Mouse (Mus musculus) activated CD4-positive, CD25-positive, alpha-beta regulatory T cell, adult 9 weeks (primary cell): ENCODE data around the gene A730061H03Rik. TPM values are rescaled to one million over a fixed set of nuclear protein-coding genes. Genes with fewer than 3 reads are reported as not detected.

Experiments used
- polyA plus RNA-seq: library from polyadenylated mRNA; unstranded; fragments of 100-300 nt; shearing (Covaris generic); gene quantifications from one replicate; pipeline ENCODE4 v1.2.1, GENCODE M21; 2017

A730061H03Rik gene
- polyA plus RNA-seq, result 4.7 TPM

DNA sequence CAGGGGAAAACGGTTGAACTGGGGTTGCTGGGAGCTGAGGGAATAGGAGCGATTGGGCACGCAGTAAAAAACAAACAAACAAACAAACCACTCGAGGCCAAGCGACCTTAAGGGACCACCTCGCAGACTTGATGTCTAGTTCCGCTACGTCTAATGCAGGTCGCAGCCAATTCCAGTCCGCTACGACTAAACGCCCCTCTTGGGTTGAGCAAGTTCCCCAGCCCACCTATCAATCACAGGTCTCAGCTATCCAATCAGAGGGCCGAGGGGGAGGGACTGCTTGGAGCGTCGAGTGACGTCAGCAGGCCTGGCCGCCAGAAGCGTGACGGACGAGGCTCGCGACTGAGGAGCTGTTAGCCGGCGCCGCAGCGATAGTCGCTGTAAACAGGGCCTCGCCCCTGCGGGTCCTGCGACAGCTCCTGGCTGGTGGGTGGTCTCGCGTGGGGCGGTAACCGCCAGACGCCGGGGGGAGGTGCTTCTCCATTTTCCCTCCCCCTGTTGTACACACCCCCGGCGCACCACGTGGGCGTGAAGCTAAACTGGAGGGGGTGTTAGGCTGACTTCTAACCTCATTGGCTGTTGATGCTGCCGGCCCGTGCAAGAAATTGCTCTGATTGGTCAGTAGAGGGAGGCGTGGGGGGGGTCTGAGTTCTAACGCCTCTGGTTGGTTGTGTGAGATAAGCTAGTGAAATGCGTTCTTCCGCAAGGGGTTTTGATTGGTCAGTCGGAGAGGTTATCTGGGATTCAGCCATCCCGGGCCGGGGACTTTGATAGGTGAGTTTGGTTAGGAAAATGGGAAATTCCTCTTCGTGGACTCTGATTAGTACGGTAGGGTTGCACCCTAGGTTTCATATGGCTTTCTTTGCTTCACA lies at the start of gene A730061H03Rik:
A730061H03Rik (minus strand) TSS at position 205 of the 872 bp plus-strand sequence.

DNA sequence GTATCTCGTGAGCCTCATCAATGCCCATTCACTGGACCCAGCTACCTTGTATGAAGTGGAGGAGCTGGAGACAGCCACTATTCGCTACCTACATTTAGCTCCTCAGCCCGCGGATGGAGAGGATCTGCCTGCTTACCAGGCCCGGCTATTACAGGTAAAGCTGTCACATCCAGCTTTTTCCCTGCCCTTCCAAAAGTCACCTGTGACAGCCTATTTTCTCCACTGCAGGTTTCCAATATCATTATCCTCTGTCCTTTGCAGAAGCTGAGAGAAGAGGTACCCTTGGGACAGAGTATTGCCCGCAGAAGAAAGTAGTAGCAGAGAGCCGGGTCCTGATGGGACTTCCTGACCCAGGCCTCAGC lies 43.0 kb upstream of the A730061H03Rik start, which contains the start of gene Irf9:
Irf9 (plus strand) TSS at position 301 of the 362 bp plus-strand sequence.

DNA sequence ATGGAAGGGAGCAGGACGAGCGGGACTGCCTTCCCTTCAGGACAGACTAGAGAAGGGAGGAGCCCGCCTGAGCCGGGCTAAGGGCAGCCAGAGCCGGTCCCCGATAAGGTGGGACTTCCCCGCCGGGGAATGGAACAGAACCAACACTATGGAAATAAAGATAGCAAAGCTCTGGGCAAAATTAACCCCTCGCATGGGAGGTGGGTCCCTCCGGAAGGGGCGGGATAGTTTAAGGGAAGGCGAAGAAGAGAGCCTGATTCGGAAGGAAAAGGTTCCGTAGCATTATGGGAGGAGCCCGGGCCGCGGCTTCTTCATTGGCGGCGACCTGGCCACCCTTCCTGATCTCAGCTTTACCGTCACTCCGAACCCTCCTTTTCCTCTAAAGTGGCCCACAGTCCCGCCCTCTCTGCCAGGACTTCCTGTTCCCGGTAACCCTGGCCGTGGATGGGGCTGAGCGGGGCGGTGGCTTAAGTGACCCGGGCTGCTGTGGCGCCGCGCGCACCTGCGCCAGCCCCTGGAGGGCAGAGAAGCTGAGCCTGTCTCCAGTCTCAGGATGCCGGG lies 31.2 kb upstream of the A730061H03Rik start, which contains the start of gene Rnf31:
Rnf31 (plus strand) TSS at position 378 of the 561 bp plus-strand sequence.

DNA sequence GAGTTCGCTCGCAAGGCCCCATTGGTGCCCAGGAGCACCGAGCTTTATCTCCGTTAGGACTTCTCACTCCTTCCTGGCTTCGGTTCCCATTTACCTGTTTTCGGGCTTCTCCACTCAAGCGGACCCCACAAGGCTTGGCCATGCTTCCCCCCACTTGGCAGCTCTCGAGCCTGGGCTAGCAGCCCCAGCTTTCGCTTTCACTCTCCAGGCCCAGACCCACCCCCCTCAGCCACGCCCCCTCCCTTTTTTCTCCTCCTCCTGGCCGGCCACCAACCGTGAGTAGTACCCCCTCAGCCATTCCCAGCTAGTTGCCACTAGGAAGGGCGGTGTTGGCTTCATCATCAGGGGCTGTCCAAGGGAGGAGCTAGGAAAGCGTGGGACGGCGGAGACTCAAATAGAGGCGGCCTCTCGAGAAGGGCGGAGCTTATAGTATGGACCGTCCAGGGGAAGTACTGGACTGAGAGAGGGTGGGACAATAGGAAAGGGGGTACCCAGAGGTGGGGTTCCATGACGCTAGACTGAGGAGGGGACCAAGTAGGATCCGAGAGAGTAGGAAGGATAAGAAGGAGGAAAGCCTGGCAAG lies 30.6 kb upstream of the A730061H03Rik start, which contains the start of gene Psme2:
Psme2 (minus strand) TSS at position 366 of the 583 bp plus-strand sequence.

DNA sequence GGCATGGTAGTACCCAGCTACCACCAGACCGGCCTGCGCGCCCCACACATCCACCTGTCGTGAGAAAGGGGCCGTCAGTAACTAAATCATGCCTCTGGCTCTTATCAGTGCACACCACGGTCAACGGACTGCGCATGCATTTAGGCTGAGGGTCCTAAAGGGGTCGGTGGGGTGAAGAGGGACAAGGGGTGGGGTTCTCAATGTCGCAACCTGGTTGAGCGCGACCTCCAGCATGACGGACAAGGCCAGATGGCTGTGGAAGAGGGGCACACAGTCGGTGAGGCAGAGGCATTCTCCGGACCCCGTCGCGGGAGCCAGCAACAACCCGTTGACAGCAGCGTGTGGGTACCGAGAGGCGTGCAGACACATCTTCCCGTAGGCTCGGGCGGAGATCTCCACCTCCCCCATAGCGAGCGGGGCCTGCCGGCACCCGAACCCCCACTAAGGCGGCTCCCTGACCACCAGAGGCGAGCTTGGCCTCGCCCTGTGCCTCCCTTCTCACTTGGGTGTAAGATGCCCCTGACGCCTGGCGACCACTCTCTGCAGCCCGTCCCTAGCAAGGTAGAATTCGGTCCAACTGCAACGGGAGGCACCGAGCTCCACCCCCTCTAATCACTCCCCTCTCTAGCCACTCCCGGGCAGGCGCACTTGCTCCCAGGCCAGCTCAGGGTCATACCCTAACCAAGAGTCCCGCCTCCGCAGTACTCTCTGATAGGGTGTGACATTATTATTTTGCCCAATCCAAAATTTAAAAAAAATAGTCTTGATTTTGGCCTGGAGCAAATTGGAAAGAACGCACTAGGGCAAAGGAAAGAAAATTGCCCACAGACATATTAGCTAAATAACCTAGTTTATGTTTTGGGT lies 24.7 kb upstream of the A730061H03Rik start, which contains the start of gene Emc9:
Emc9 (minus strand) TSS at position 601 of the 864 bp plus-strand sequence.

DNA sequence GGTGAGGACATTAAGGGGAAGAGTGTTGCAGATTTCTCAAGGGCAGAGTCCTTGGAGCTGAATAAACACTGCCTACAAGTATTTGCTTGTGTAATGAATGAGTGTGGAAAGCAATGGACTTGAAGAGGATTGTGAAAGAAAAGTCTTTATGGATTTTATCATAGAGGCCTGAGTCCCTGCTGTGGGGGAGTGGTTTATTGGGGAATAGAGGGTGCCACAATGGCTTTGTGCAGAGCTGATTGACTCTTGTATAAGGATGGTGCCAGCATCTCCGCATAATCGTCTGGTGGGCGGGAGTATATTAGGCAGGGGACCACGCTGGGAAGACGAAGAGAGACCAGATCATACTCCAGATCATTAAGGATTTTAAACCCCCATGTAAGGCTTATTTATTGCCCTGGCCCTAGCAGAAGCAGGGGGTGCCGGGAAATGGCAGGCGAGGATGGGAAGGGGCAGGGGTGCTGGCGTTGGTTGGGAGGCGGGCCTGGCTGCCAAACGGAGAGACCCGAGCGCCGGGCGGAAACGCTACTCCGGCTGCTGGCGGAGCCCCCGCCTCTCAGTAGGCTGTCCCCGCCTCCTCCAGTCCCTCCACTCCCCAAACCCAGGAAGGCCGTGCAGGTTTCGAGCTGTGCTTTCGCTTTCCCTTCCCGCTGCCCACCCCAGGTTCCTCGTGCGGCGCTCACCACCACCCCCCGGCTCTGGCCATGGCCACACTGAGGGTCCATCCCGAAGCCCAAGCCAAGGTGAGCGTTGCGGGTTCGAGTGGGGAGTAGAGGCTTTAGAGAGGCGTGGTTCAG lies 17.9 kb upstream of the A730061H03Rik start, which contains the start of gene Psme1:
Psme1 (plus strand) TSS at position 253 of the 797 bp plus-strand sequence.

GRCm38 (mm10) chr14:55575302-55575701 lies 15.1 kb upstream of the A730061H03Rik start, which contains the start of gene Fitm1:
Gene Fitm1 (plus strand): TSS chr14:55575617.

DNA sequence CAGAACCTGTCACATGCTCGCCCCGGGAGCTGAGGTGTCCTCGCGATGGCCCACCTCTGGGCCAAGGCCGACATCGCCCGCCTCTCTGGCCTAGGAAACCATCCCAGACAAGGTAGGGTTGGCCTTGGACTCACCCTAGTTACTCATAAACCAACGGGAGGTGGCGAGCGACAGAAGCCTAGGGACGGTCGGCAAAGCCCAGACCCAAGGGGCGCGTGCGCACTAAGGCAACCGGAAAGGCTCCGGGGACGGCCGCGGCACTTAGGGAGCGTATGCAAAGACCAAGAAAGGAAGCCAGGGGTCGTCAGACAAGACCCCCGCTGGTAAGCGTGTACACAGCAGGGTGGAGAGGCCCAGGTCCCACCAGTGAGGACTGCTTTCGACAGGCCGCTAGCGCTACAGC lies 406 bp downstream of the A730061H03Rik start, which contains the start of gene Dcaf11:
Dcaf11 (plus strand) TSS at position 208 of the 403 bp plus-strand sequence.

GRCm38 (mm10) chr14:55540067-55540786 lies 20.0 kb downstream of the A730061H03Rik start, which contains the start of gene Pck2:
Gene Pck2 (plus strand): TSS chr14:55540266.

GRCm38 (mm10) chr14:55524785-55525184 lies 35.4 kb downstream of the A730061H03Rik start, which contains the start of gene Nrl:
Gene Nrl (minus strand): TSS chr14:55524981.

DNA sequence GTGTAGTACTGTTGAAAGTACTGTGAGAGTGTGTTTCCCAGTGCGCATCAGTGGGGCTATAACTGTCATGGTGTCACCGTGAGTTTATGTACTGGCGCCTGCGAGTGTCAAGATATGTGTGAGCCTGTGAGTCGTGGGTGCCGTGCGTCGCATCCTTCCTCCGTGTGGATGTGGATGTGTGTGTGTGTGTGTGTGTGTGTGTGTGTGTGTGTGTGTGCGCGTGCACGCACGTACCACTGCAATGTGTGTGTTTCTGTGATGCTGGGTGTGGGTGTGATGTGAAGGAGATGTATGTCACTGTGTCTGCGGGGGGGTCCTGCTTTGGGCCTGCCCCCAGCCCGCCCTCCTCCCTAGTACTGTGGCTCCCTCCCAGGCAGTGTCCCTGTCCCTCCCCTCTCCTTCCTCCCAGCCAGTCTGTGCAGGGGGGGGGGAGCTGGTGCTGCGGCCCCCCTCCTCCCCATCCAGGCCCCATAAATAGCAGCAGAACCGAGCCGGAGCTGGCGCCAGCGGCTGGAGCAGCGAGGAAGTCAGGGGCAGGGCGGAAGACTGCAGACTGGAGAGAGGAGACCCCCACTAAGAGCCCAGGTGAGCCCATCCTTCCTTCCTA lies 50.0 kb downstream of the A730061H03Rik start, which contains the start of gene Cpne6:
Cpne6 (plus strand) TSS at position 321 of the 607 bp plus-strand sequence.

Other genes starting within 250 kb of the A730061H03Rik start
- 39.7 TPM for gene Dhrs4, start 81.6 kb downstream of the A730061H03Rik start, polyA plus RNA-seq
- gene Carmil3, start 69.8 kb downstream of the A730061H03Rik start, polyA plus RNA-seq, result not detected
- gene Cpne6, start 50.0 kb downstream of the A730061H03Rik start, polyA plus RNA-seq, result not detected
- gene Nrl, start 35.4 kb downstream of the A730061H03Rik start, polyA plus RNA-seq, result 0.07 TPM
- 46.5 TPM for gene Pck2, start 20.1 kb downstream of the A730061H03Rik start, polyA plus RNA-seq
- 159 TPM for gene Dcaf11, start 400 bp downstream of the A730061H03Rik start, polyA plus RNA-seq
- not detected for gene Fitm1, start 15.2 kb upstream of the A730061H03Rik start, polyA plus RNA-seq
- 1,178 TPM for gene Psme1, start 17.7 kb upstream of the A730061H03Rik start, polyA plus RNA-seq
- gene Emc9, start 24.9 kb upstream of the A730061H03Rik start, polyA plus RNA-seq, result 32.1 TPM
- 1,001 TPM for gene Psme2, start 30.7 kb upstream of the A730061H03Rik start, polyA plus RNA-seq
- 79.7 TPM for gene Rnf31, start 31.3 kb upstream of the A730061H03Rik start, polyA plus RNA-seq
- 209 TPM for gene Irf9, start 43.2 kb upstream of the A730061H03Rik start, polyA plus RNA-seq
- gene Rec8, start 57.6 kb upstream of the A730061H03Rik start, polyA plus RNA-seq, result 10.1 TPM
- 74.4 TPM for gene Ipo4, start 75.6 kb upstream of the A730061H03Rik start, polyA plus RNA-seq
- gene Gm49378, start 77.5 kb upstream of the A730061H03Rik start, polyA plus RNA-seq, result 2.5 TPM
- 95.5 TPM for gene Tm9sf1, start 83.4 kb upstream of the A730061H03Rik start, polyA plus RNA-seq
- 1.4 TPM for gene Tssk4, start 89.8 kb upstream of the A730061H03Rik start, polyA plus RNA-seq
- 120 TPM for gene Mdp1, start 100.1 kb upstream of the A730061H03Rik start, polyA plus RNA-seq
- gene Gmpr2, start 111.5 kb upstream of the A730061H03Rik start, polyA plus RNA-seq, result 49.3 TPM
- 452 TPM for gene Nedd8, start 111.7 kb upstream of the A730061H03Rik start, polyA plus RNA-seq
- gene Tinf2, start 121.4 kb upstream of the A730061H03Rik start, polyA plus RNA-seq, result 62.3 TPM
- gene Tgm1, start 153.5 kb upstream of the A730061H03Rik start, polyA plus RNA-seq, result 0.39 TPM
- 71.3 TPM for gene Rabggta, start 161.9 kb upstream of the A730061H03Rik start, polyA plus RNA-seq
- 56.9 TPM for gene Dhrs1, start 185.3 kb upstream of the A730061H03Rik start, polyA plus RNA-seq
- 15.6 TPM for gene Nop9, start 185.3 kb upstream of the A730061H03Rik start, polyA plus RNA-seq
- not detected for gene Cideb, start 198.1 kb upstream of the A730061H03Rik start, polyA plus RNA-seq
- not detected for gene Ltb4r2, start 201.0 kb upstream of the A730061H03Rik start, polyA plus RNA-seq
- 3.1 TPM for gene Ltb4r1, start 205.6 kb upstream of the A730061H03Rik start, polyA plus RNA-seq
- 0.11 TPM for gene Adcy4, start 223.7 kb upstream of the A730061H03Rik start, polyA plus RNA-seq
- gene Ripk3, start 228.5 kb upstream of the A730061H03Rik start, polyA plus RNA-seq, result 81.9 TPM